Mouse (Mus musculus) myocyte (in vitro differentiated cells): ENCODE results near the gene Myo6.

Source experiments
- CEBPB ChIP-seq: IDR thresholded peaks from 2 replicates; pipeline ENCODE4 v1.6.1; 2011; ENCODE audit warnings: mild to moderate bottlenecking, moderate library complexity; ENCODE audit not compliant: poor library complexity, insufficient read depth, severe bottlenecking
- E2F4 ChIP-seq: IDR thresholded peaks from one replicate; pipeline ENCODE4 v1.6.1; 2011; ENCODE audit warnings: mild to moderate bottlenecking, control low read depth, moderate library complexity; ENCODE audit not compliant: insufficient read depth
- MAX ChIP-seq: IDR thresholded peaks from one replicate; pipeline ENCODE4 v1.6.1; 2011; ENCODE audit warnings: low read depth, mild to moderate bottlenecking, control low read depth
- MYOD1 ChIP-seq, 3 experiments: IDR thresholded peaks; one replicate each; pipeline ENCODE4 v1.6.1; 2011; ENCODE audit warnings: control low read depth in 2 of 3, low read depth in 2 of 3, mild to moderate bottlenecking in 2 of 3, moderate library complexity in 1 of 3; ENCODE audit not compliant: insufficient read length in 2 of 3, control insufficient read depth in 1 of 3
- MYOG ChIP-seq, 3 experiments: IDR thresholded peaks; one replicate each; pipeline ENCODE4 v1.6.1; 2011; ENCODE audit warnings: control low read depth in 2 of 3, low read depth in 2 of 3, mild to moderate bottlenecking in 2 of 3; ENCODE audit not compliant: insufficient read length in 2 of 3, control insufficient read depth in 1 of 3, insufficient read depth in 1 of 3
- POLR2A ChIP-seq: IDR thresholded peaks from one replicate; pipeline ENCODE4 v1.6.1; 2011; ENCODE audit warnings: low read depth, mild to moderate bottlenecking, control low read depth, moderate library complexity; ENCODE audit not compliant: insufficient read length
- POLR2AphosphoS2 ChIP-seq: IDR thresholded peaks from one replicate; pipeline ENCODE4 v1.6.1; 2011; ENCODE audit warnings: low read depth, control low read depth; ENCODE audit not compliant: insufficient read length
- REST ChIP-seq: IDR thresholded peaks from one replicate; pipeline ENCODE4 v1.6.1; 2011; ENCODE audit warnings: mild to moderate bottlenecking, control low read depth, moderate library complexity; ENCODE audit not compliant: insufficient read depth, insufficient read length
- TCF12 ChIP-seq: IDR thresholded peaks from one replicate; pipeline ENCODE4 v1.6.1; 2011; ENCODE audit warnings: mild to moderate bottlenecking, control low read depth; ENCODE audit not compliant: poor library complexity, insufficient read depth, severe bottlenecking
- TCF3 ChIP-seq: IDR thresholded peaks from one replicate; pipeline ENCODE4 v1.6.1; 2011; ENCODE audit warnings: low read depth, control low read depth; ENCODE audit not compliant: insufficient read length
- USF1 ChIP-seq: IDR thresholded peaks from one replicate; pipeline ENCODE4 v1.6.1; 2011; ENCODE audit warnings: low read depth, mild to moderate bottlenecking, control low read depth, moderate library complexity

DNA sequence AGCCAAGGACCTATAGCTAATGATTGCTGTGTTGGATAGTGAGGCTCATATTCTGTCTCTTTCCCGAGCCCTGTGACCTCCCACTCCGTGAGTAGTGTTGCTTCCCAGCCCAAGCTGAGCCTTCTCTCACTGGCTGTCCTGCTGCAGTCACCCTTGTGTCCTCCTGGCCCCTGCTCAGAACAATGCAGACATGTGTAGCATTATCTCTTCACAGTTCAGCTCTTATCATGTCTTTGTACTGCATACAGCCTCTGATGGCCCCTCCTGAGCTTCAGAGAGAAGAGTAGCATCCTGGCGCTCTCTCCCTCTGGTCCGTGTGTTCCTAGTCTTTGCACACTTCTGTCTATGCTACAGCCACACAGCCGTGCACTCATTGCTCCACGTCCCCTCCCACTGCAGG is 112.9 kb downstream of the Myo6 start:
- no peak for TF ChIP-seq POLR2AphosphoS2
- no peak for TF ChIP-seq MYOD1 (IDR thresholded peaks at IDR 0.05; ENCODE audit: control insufficient read depth in 1 of 3, insufficient read length in 2 of 3, low read depth in 2 of 3)
- no peak for TF ChIP-seq MAX
- no peak for TF ChIP-seq USF1
- TF ChIP-seq CEBPB = no peak
- no peak for TF ChIP-seq MYOG (IDR thresholded peaks at IDR 0.05; ENCODE audit: control insufficient read depth in 1 of 3, insufficient read depth in 1 of 3, insufficient read length in 2 of 3, low read depth in 2 of 3)
- TF ChIP-seq E2F4 = no peak
- TF ChIP-seq TCF3 = no peak
- TF ChIP-seq POLR2A = no peak
- no peak for TF ChIP-seq REST
- no peak for TF ChIP-seq TCF12
